Mouse (Mus musculus) hindbrain, embryonic 14.5 days (tissue): ENCODE measurements around the gene Gca. TPM values are rescaled to one million over a fixed set of nuclear protein-coding genes. Genes with fewer than 3 reads are reported as not detected.

Experiments
- ATAC-seq: fragments of 200-750 bp; cut with Nextera tagmentation; 2 replicates; pipeline ENCODE4 v1.8.0; 2017; ENCODE audit warnings: moderate number of reproducible peaks, mild to moderate bottlenecking, moderate TSS enrichment, moderate library complexity; ENCODE audit not compliant: low FRiP score
- DNase-seq: peaks from one replicate; pipeline ENCODE4 v3.0.0-alpha.2; 2015; ENCODE audit warnings: low spot score
- H3K27ac ChIP-seq: fragments of 300-500 bp; sonication (generic); 2 replicates; pipeline ENCODE4 v1.5.1; 2014; ENCODE audit warnings: mild to moderate bottlenecking, moderate library complexity
- H3K27me3 ChIP-seq: fragments of 300-500 bp; sonication (generic); 2 replicates; pipeline ENCODE4 v1.6.1; 2014; ENCODE audit warnings: mild to moderate bottlenecking, low read length, mixed read lengths; ENCODE audit not compliant: control insufficient read depth, insufficient read depth
- H3K36me3 ChIP-seq: fragments of 300-500 bp; sonication (generic); replicated peaks from 2 replicates; pipeline ENCODE4 v1.6.1; 2014; ENCODE audit not compliant: control insufficient read depth, insufficient read depth
- H3K4me1 ChIP-seq: fragments of 300-500 bp; sonication (generic); replicated peaks from 2 replicates; pipeline ENCODE4 v1.6.1; 2014; ENCODE audit warnings: antibody characterized with exemption, low read length, mixed read lengths; ENCODE audit not compliant: control insufficient read depth, insufficient read depth
- H3K4me2 ChIP-seq: fragments of 300-500 bp; sonication (generic); replicated peaks from 2 replicates; pipeline ENCODE4 v1.6.1; 2014; ENCODE audit warnings: mild to moderate bottlenecking, moderate library complexity
- H3K4me3 ChIP-seq: fragments of 300-500 bp; sonication (generic); replicated peaks from 2 replicates; pipeline ENCODE4 v1.5.1; 2014; ENCODE audit warnings: mild to moderate bottlenecking, low read length
- H3K9ac ChIP-seq: fragments of 300-500 bp; sonication (generic); 2 replicates; pipeline ENCODE4 v1.6.1; 2014
- H3K9me3 ChIP-seq: fragments of 300-500 bp; sonication (generic); 2 replicates; pipeline ENCODE4 v1.6.1; 2016; ENCODE audit warnings: low read length; ENCODE audit not compliant: control insufficient read depth
- WGBS: fragments of 180-500 bp; shearing (Covaris S2); extraction: QIAGEN DNeasy Blood & Tissue Kit; methylation state at CpG from one replicate; pipeline ENCODE4 v1.1.7; 2014; 5-methylcytosine and 5-hydroxymethylcytosine counted together
- polyA plus RNA-seq: library from polyadenylated mRNA; unstranded; fragments of >200 nt; fragmentation: Nextera tagmentation; extraction: Ambion mirVana; gene quantifications from 2 replicates; pipeline ENCODE4 v1.2.1, GENCODE M21; 2014

The Gca gene
- polyA plus RNA-seq, 1 experiment from 2014 or later, result 4.2 TPM

DNA sequence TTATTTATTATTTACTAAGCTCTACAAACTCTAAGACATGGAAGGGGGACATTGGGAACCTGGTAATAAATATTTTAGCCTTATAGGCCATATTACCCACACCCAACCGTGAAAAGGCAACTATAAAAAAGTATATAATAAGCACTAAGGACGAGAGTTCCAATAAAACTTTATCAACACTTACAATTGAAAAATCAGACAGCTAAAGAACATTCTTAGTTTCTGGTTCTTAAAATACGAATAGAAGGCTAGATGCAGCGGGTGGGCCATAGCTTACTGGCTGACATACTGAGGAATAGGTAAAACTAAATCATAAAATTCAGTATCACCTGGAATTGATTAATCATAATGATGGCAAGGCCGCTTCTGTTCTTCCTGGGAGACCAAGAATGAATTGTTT is 19.2 kb upstream of the Gca start:
- no peak overlapping the region for H3K4me2 ChIP-seq
- H3K4me3 ChIP-seq, result no peak overlapping the region
- no peak for ATAC-seq
- H3K4me1 ChIP-seq, result 0 out of 2 replicates have a peak, but pooled peaks cover 4% of the 10 kb centered on the region
- no peak overlapping the region for H3K9ac ChIP-seq
- H3K27ac ChIP-seq, result no peak overlapping the region
- H3K27me3 ChIP-seq, result peaks cover 15% of the 10 kb centered on the region; the same call in 1 of the 2 replicates
- no peaks in the 10 kb centered on the region for H3K36me3 ChIP-seq
- WGBS, result 92% methylated on average over 5 of the region's 5 CpGs
- no peaks in the 10 kb centered on the region for H3K9me3 ChIP-seq
- DNase-seq, result no peak

DNA sequence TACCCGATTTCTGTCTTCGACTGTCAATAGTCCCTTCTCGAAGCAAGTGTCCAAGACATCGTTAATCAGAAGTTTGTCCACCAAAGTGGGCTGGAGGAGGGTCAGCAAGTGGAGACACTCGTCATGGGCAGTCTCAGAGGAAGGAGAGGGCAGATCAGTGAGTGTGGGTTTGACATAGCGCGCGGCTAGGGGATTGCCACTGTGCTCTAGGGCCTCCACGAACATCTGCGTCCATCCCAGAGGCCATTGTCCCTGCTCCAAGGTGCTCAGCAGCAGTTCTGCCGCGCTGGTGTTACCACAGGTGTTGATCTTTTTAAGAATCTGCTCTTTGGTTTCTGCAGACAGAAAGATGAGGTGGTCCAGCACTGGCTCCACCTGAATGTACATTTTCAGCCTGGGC is 18.6 kb upstream of the Gca start:
- Histone ChIP-seq H3K9me3 (no peaks in the 10 kb centered on the region), H3K4me1 (0 out of 2 replicates have a peak, but pooled peaks cover 4% of the 10 kb centered on the region), H3K36me3 (no peaks in the 10 kb centered on the region), H3K9ac (peak overlapping the region; percentile 47; the same call in 1 of the 2 replicates), H3K4me2 (peak overlapping the region; percentile 80), H3K27me3 (peaks cover 15% of the 10 kb centered on the region; the same call in 1 of the 2 replicates), H3K4me3 (peak overlapping the region; percentile 43), H3K27ac (no peak overlapping the region)
- ATAC-seq (no peak), DNase-seq (no peak)
- WGBS, result 39% methylated on average over 12 of the region's 12 CpGs

DNA sequence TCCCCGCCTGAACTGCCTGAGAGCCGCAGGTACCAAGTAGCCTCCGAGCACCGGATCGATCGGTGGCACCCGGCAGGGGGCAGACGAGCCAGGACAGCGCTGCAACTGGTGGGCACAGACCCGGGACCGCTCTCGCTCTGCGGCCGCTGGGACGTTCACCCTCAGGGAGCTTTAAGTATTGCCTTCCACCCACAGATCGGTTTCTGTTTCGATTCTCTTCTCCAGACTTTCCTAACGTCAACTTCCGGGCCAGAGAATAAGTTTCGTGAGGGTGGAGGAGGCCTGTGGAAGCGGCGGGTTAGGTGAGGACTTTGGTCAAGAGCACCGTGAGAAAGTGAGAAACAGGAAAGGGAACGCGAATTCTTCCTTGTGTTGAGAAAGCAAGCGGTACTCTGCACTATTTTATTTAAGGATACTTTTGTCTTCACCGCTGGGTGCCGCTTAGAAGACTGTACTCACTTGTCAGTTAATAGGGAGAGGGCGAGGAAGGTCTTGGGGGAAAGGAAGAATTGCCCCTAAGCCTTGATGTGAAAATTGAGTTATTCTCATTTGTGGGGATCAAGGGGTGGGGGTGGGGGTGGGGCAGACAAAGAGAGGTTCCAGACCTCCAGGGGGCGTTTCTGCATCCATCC is 18.0 kb upstream of the Gca start, which contains the start of gene Ifih1:
Gene Ifih1 (minus strand): TSS at position 242 of the 632 bp plus-strand sequence.
- peak; percentile 84 for ATAC-seq
- Histone ChIP-seq H3K4me2 (peak within 1 kb of the TSS; percentile 80), H3K4me1 (0 out of 2 replicates have a peak, but pooled peaks cover 4% of the 10 kb centered on the region), H3K4me3 (peak within 1 kb of the TSS; percentile 43), H3K36me3 (no peaks in the 10 kb centered on the region), H3K9ac (peak within 1 kb of the TSS; percentile 47), H3K9me3 (no peaks in the 10 kb centered on the region), H3K27ac (no peak within 1 kb of the TSS), H3K27me3 (peaks cover 15% of the 10 kb centered on the region; the same call in 1 of the 2 replicates)
- DNase-seq, result peak; percentile 53
- under 1% methylated on average over 30 of the region's 30 CpGs for WGBS

DNA sequence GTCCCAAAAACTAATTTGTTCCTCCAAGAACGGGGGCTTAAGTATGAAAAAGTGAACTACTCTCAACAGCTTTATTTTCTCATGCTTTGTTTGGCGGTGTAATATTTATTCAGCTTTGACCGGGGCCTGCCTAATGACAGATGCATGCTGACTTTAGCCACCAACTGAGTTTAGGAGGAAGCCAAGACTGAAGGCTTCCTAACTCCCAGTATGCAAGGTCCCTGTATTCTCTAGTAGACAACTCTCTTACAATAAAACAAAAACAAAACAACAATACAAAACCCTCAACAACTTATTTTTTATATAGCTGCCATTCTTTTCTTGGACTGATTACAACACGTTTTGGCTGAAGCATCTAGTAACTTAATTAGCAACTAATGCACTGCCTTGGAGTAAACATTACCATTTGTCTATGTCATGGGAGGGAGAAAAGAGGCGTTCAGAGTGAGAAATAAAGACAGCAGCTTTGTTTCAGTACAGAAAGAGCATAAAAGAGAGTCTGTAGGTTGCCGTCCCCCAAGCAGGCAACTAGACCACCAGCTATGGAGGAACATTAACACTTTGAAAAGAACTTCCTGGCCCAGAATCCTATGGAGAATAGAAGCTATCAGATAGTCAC is 17.3 kb upstream of the Gca start:
- Histone ChIP-seq H3K27ac (no peak overlapping the region), H3K9me3 (no peaks in the 10 kb centered on the region), H3K27me3 (peaks cover 15% of the 10 kb centered on the region; the same call in 1 of the 2 replicates), H3K36me3 (no peaks in the 10 kb centered on the region), H3K4me3 (peak overlapping the region; percentile 43), H3K4me2 (peak overlapping the region; percentile 80), H3K9ac (0 out of 2 replicates have a peak overlapping the region, but pooled peaks have one; percentile 47), H3K4me1 (0 out of 2 replicates have a peak, but pooled peaks cover 4% of the 10 kb centered on the region)
- ATAC-seq (peak; percentile 62), DNase-seq (no peak)
- WGBS, result 8% methylated on average over 6 of the region's 6 CpGs

DNA sequence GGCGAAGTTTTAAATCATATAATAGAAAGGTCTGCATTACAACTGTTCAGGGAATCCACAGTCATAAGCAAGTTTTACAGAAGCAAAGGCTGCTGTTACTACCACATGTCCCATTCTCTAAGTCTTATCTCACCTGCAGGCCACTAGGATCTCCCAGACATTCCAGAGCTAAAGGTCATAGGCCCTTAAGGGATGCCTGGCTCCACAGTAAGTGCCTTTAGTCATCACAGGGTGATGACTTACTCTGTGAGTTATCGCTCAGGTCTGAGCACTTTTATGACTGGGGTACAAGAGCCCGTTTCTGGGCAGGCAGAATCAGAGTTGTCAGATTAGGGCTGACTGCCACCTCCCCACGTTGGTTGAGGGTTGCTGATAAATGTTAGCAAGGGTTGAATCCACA is 12.2 kb upstream of the Gca start:
- Histone ChIP-seq H3K9ac (no peak overlapping the region), H3K4me3 (no peak overlapping the region), H3K36me3 (no peaks in the 10 kb centered on the region), H3K9me3 (no peaks in the 10 kb centered on the region), H3K4me2 (no peak overlapping the region), H3K27me3 (no peaks in the 10 kb centered on the region), H3K4me1 (no peaks in the 10 kb centered on the region), H3K27ac (no peak overlapping the region)
- ATAC-seq (no peak), DNase-seq (no peak)
- WGBS, result 86% methylated on average over 4 of the region's 4 CpGs

DNA sequence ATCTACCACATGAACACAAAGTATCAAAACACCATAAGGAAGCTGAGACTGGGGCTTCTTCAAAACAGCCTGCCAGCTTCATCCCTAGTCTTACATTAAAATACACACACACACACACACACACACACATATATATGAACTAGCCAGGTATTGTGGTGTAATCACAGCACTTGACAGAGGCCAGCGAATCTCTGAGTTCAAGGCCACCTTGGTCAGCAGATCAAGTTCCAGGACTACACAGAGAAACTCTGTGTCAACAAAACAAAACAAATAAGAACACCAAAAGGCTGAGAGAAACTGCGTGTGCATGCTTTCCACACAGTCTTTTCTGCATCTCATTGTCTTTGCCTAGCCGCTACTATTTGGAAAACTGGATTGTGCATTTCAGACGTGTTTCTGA is 11.6 kb upstream of the Gca start:
- DNase-seq (no peak), ATAC-seq (no peak)
- no peak overlapping the region for H3K4me3 ChIP-seq
- no peak overlapping the region for H3K27ac ChIP-seq
- H3K27me3 ChIP-seq, result no peaks in the 10 kb centered on the region
- H3K36me3 ChIP-seq, result no peaks in the 10 kb centered on the region
- no peak overlapping the region for H3K9ac ChIP-seq
- no peaks in the 10 kb centered on the region for H3K4me1 ChIP-seq
- H3K9me3 ChIP-seq, result no peaks in the 10 kb centered on the region
- H3K4me2 ChIP-seq, result no peak overlapping the region
- 86% methylated on average over 4 of the region's 4 CpGs for WGBS

DNA sequence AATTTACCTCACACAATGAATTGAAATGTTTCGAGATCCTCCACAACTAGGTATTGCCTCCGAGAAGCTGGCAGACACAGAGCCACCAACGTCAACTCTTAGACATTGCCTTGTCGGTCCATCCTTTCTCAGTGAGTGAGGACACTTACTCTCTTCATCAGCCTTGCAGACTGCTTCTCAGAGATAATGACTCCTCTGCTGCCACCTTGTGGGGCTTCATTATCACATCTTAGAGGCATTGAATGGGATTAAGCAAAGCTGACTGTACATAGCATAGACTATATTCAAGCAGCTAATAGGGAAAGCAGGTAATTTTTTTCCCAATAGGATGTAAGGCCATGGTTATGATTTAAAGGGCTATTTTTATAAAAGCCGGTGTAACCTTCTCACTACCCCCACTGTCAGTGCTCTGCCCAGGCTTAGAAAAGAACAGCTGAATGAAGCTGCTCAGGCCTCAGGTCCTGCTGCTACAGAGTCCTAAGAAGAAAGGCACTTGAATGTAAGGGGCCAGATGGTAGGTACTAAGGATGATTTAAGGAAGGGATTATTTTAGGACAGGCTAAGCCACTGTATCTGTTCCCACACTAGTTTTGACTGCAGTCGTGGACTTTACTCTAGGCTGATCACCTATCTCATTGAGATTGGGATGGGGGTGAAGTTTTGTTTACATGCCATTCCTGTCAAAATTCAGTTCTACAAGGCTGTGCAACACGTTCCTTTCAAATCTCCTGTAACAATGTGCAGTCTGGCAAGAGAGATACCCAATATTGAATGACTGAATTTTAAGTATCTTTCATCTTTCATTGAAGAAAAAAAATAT is 9.4 kb upstream of the Gca start:
- WGBS, result 52% methylated on average over 7 of the region's 7 CpGs
- no peak overlapping the region for H3K4me2 ChIP-seq
- ATAC-seq (peak; percentile 88; the same call in 1 of the 2 replicates), DNase-seq (peak; percentile 76)
- H3K9ac ChIP-seq, result no peak overlapping the region
- no peak overlapping the region for H3K27ac ChIP-seq
- H3K27me3 ChIP-seq, result no peaks in the 10 kb centered on the region
- no peaks in the 10 kb centered on the region for H3K4me1 ChIP-seq
- H3K36me3 ChIP-seq, result no peaks in the 10 kb centered on the region
- H3K4me3 ChIP-seq, result no peak overlapping the region
- no peaks in the 10 kb centered on the region for H3K9me3 ChIP-seq

DNA sequence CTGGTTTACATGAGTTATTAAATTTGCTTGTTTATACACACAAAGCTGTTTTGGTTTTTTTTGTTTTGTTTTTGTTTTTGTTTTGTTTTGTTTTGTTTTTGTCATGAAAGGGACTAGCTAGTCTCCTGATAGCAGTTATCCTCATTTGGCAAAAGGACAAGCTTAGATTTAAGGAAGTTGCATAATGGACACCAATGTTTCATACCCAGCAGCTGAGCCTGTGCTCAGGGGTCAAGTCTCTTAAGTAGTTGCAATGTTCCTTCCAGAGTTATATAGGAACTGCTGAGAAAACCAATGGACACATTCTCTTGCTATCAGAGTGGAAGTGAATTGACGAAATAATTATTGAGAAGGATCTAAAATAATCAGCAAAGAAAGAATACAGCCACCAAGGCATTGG is 8.0 kb upstream of the Gca start:
- Histone ChIP-seq H3K9me3 (no peaks in the 10 kb centered on the region), H3K36me3 (no peaks in the 10 kb centered on the region), H3K9ac (no peak overlapping the region), H3K4me2 (no peak overlapping the region), H3K4me3 (no peak overlapping the region), H3K27ac (no peak overlapping the region), H3K27me3 (no peaks in the 10 kb centered on the region), H3K4me1 (no peaks in the 10 kb centered on the region)
- DNase-seq, result no peak
- no peak for ATAC-seq
- WGBS, result 78% methylated on average over 1 of the region's 1 CpGs

DNA sequence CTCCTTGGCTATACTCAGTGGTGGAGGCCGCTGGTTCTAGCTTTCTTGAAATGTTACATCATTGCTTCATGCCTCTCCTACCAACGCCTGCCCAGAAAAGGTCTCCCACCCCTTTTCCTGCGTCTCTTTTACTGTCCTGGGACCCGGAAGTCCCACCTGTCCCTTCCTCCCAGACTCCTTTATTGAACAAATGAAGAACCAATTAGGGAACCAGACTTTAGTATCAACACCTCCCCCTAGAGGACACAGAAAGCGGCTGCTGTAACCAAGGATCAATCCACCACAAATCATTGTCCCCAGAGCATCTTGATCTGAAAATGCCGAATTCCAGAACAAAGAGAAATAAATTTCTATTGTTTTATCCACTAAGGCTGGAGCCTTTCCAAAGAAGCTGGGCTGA is 3.5 kb upstream of the Gca start:
- no peaks in the 10 kb centered on the region for H3K4me1 ChIP-seq
- WGBS, result 50% methylated on average over 6 of the region's 6 CpGs
- H3K27me3 ChIP-seq, result no peaks in the 10 kb centered on the region
- ATAC-seq (no peak), DNase-seq (no peak)
- no peak overlapping the region for H3K4me2 ChIP-seq
- H3K9me3 ChIP-seq, result no peaks in the 10 kb centered on the region
- H3K36me3 ChIP-seq, result no peaks in the 10 kb centered on the region
- no peak overlapping the region for H3K27ac ChIP-seq
- H3K9ac ChIP-seq, result no peak overlapping the region
- H3K4me3 ChIP-seq, result no peak overlapping the region
